Mouse (Mus musculus): ENCODE data around the gene Zfp955a. TPM values are rescaled to one million over a fixed set of nuclear protein-coding genes. Genes with fewer than 3 reads are reported as not detected.
"Not testable (repeated sequence)": the region's sequence is repeated elsewhere in the genome, so short reads cannot be mapped to it uniquely, and the experiment has no call there.

The Zfp955a gene
- total and polyA plus RNA-seq, 3 experiments = 6.2 to 9.7 TPM; not detected in 1

GRCm38 (mm10) chr17:33264376-33264775 lies 9.4 kb upstream of the Zfp955a start, which contains the start of gene Olfr63:
Olfr63 (plus strand) TSS chr17:33264676.
- H3K4me1 ChIP-seq (ENCODE audit: control insufficient read depth in 1 of 2, insufficient read depth in 2 of 2, low read length in 2 of 2) = no peaks in the 10 kb centered on the region
- H3K27ac ChIP-seq (ENCODE audit: control insufficient read depth, low read depth, low read length) = no peak within 1 kb of the TSS
- no peaks in the 10 kb centered on the region for H3K9me3 ChIP-seq (replicated peaks; ENCODE audit: insufficient read depth, low read length)
- no peak within 1 kb of the TSS for H3K9ac ChIP-seq (ENCODE audit: control insufficient read depth, low read depth, low read length, poor library complexity, severe bottlenecking)
- H3K27me3 ChIP-seq (ENCODE audit: control insufficient read depth in 1 of 2, insufficient read depth in 2 of 2, low read length in 2 of 2) = peaks cover 9 to 34% of the 10 kb centered on the region in 2 experiments
- no peaks in the 10 kb centered on the region for H3K36me3 ChIP-seq (ENCODE audit: control insufficient read depth in 1 of 2, insufficient read depth in 2 of 2, low read length in 2 of 2)
- no peak within 1 kb of the TSS for H3K4me3 ChIP-seq (ENCODE audit: control insufficient read depth in 1 of 2, insufficient read depth in 1 of 2, low read depth in 2 of 2, low read length in 2 of 2)
- no peak for DNase-seq (ENCODE audit: low read depth, low spot score)
- TF ChIP-seq POLR2A (IDR thresholded peaks at IDR 0.05; ENCODE audit: control insufficient read depth in 1 of 2, insufficient read depth in 1 of 2, low read depth in 1 of 2, low read length in 2 of 2, poor library complexity in 1 of 2) (no peak), TAL1 (IDR thresholded peaks at IDR 0.05; ENCODE audit: low read length) (no peak), MAZ (IDR thresholded peaks at IDR 0.05; ENCODE audit: low read depth, low read length) (no peak), UBTF (IDR thresholded peaks at IDR 0.05; ENCODE audit: borderline replicate concordance, insufficient read depth, low read depth, low read length) (no peak), SIN3A (IDR thresholded peaks at IDR 0.05; ENCODE audit: low read length) (no peak), E2F4 (IDR thresholded peaks at IDR 0.05; ENCODE audit: borderline replicate concordance, low read depth, low read length) (no peak), JUND (IDR thresholded peaks at IDR 0.05; ENCODE audit: low read depth, low read length) (no peak), MYB (IDR thresholded peaks at IDR 0.05; ENCODE audit: low read depth, low read length) (no peak), ZKSCAN1 (IDR thresholded peaks at IDR 0.05; ENCODE audit: low read depth, low read length) (no peak), ZNF384 (IDR thresholded peaks at IDR 0.05; ENCODE audit: low read depth, low read length) (no peak), ETS1 (IDR thresholded peaks at IDR 0.05; ENCODE audit: low read depth, low read length) (no peak), RCOR1 (IDR thresholded peaks at IDR 0.05; ENCODE audit: low read depth, low read length) (no peak), MAX (IDR thresholded peaks at IDR 0.05; ENCODE audit: low read length) (no peak), POLR2AphosphoS5 (IDR thresholded peaks at IDR 0.05; ENCODE audit: borderline replicate concordance, low read depth, low read length) (no peak), MAFK (IDR thresholded peaks at IDR 0.05; ENCODE audit: borderline replicate concordance, low read depth, low read length) (no peak)
- H3K79me2 ChIP-seq (ENCODE audit: control insufficient read depth, insufficient read depth, low read length, poor library complexity) = no peaks in the 10 kb centered on the region

DNA sequence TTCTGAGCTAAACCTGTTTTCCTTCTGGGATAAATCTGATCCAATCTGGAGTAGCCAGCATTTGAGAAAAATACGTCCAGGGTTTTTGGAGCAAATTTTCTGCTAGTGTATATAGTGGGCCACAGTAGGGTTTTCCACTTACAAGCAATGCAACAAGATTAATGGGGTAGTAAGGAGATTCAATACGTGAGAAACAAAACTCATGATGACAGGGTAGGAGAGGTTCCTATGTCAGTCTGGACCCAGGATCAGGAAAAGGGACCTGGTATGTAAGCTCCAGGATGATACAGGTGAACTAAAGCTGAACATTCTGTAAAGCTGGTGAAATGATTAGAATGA lies 343 bp upstream of the Zfp955a start:
- H3K4me3 ChIP-seq (ENCODE audit: control insufficient read depth in 1 of 2, insufficient read depth in 1 of 2, low read depth in 2 of 2, low read length in 2 of 2); H3K36me3 ChIP-seq (ENCODE audit: control insufficient read depth in 1 of 2, insufficient read depth in 2 of 2, low read length in 2 of 2); DNase-seq (ENCODE audit: low read depth, low spot score); H3K9ac ChIP-seq (ENCODE audit: control insufficient read depth, low read depth, low read length, poor library complexity, severe bottlenecking); H3K4me1 ChIP-seq (ENCODE audit: control insufficient read depth in 1 of 2, insufficient read depth in 2 of 2, low read length in 2 of 2); H3K27me3 ChIP-seq (ENCODE audit: control insufficient read depth in 1 of 2, insufficient read depth in 2 of 2, low read length in 2 of 2); H3K9me3 ChIP-seq (replicated peaks; ENCODE audit: insufficient read depth, low read length); H3K27ac ChIP-seq (ENCODE audit: control insufficient read depth, low read depth, low read length); H3K79me2 ChIP-seq (ENCODE audit: control insufficient read depth, insufficient read depth, low read length, poor library complexity): not testable (repeated sequence)

GRCm38 (mm10) chr17:33236646-33237045 lies 18.3 kb downstream of the Zfp955a start:
- H3K27ac ChIP-seq (ENCODE audit: control insufficient read depth, low read depth, low read length); H3K4me1 ChIP-seq (ENCODE audit: control insufficient read depth in 1 of 2, insufficient read depth in 2 of 2, low read length in 2 of 2); H3K9ac ChIP-seq (ENCODE audit: control insufficient read depth, low read depth, low read length, poor library complexity, severe bottlenecking); H3K4me3 ChIP-seq (ENCODE audit: control insufficient read depth in 1 of 2, insufficient read depth in 1 of 2, low read depth in 2 of 2, low read length in 2 of 2); H3K36me3 ChIP-seq (ENCODE audit: control insufficient read depth in 1 of 2, insufficient read depth in 2 of 2, low read length in 2 of 2); H3K27me3 ChIP-seq (ENCODE audit: control insufficient read depth in 1 of 2, insufficient read depth in 2 of 2, low read length in 2 of 2); H3K79me2 ChIP-seq (ENCODE audit: control insufficient read depth, insufficient read depth, low read length, poor library complexity); DNase-seq (ENCODE audit: low read depth, low spot score); H3K9me3 ChIP-seq (replicated peaks; ENCODE audit: insufficient read depth, low read length): not testable (repeated sequence)
